Mouse (Mus musculus) adipocyte (in vitro differentiated cells): ENCODE results near the gene Oscar.

Experiments
- DNase-seq: peaks from one replicate; pipeline ENCODE4 v3.0.0-alpha.2; 2016; ENCODE audit warnings: low spot score

Gene Oscar

GRCm38 (mm10) chr7:3616057-3616388 lies at the start of gene Oscar:
Gene Oscar (minus strand): TSS chr7:3616157.
- no peak for DNase-seq

GRCm38 (mm10) chr7:3665215-3666114 lies 49.5 kb upstream of the Oscar start, which contains the start of gene Leng1:
Gene Leng1 (minus strand): TSS chr7:3665840.
- peak; percentile 99 for DNase-seq

GRCm38 (mm10) chr7:3664524-3665214 lies 48.7 kb upstream of the Oscar start:
- DNase-seq = no peak

GRCm38 (mm10) chr7:3658578-3658977 lies 42.6 kb upstream of the Oscar start:
- DNase-seq = no peak

GRCm38 (mm10) chr7:3656966-3657365 lies 41.0 kb upstream of the Oscar start:
- no peak for DNase-seq

GRCm38 (mm10) chr7:3646641-3647040 lies 30.7 kb upstream of the Oscar start:
- no peak for DNase-seq

- no peak for DNase-seq
Observed at GRCm38 (mm10) chr7:3646188-3646587, 30.2 kb upstream of the Oscar start.

GRCm38 (mm10) chr7:3645488-3646025 lies 29.6 kb upstream of the Oscar start:
- DNase-seq = no peak

- peak; percentile 98 for DNase-seq
Observed at GRCm38 (mm10) chr7:3644672-3645487, 28.9 kb upstream of the Oscar start, which contains the start of gene Cnot3. Gene Cnot3 (plus strand): TSS chr7:3645268.

GRCm38 (mm10) chr7:3644348-3644671 lies 28.4 kb upstream of the Oscar start:
- DNase-seq = no peak

GRCm38 (mm10) chr7:3643843-3644242 lies 27.9 kb upstream of the Oscar start:
- no peak for DNase-seq

- DNase-seq = no peak
Observed at GRCm38 (mm10) chr7:3643412-3643811, 27.5 kb upstream of the Oscar start.

- DNase-seq = no peak
Observed at GRCm38 (mm10) chr7:3630478-3630815, 14.5 kb upstream of the Oscar start.

- DNase-seq = peak; percentile 93
Observed at GRCm38 (mm10) chr7:3629543-3630477, 13.9 kb upstream of the Oscar start, which contains the start of the genes Tfpt and Prpf31. Gene Tfpt (minus strand): TSS chr7:3629929. Gene Prpf31 (plus strand): TSS chr7:3629985.

- no peak for DNase-seq
Observed at GRCm38 (mm10) chr7:3629030-3629429, 13.1 kb upstream of the Oscar start.

GRCm38 (mm10) chr7:3617242-3617995 lies 1.5 kb upstream of the Oscar start, which contains the start of gene Ndufa3:
Gene Ndufa3 (plus strand): TSS chr7:3617373.
- peak; percentile 87 for DNase-seq

- no peak for DNase-seq
Observed at GRCm38 (mm10) chr7:3616389-3617241, 658 bp upstream of the Oscar start.

GRCm38 (mm10) chr7:3614021-3614420 lies 1.9 kb downstream of the Oscar start:
- DNase-seq = no peak

GRCm38 (mm10) chr7:3611006-3611405 lies 5.0 kb downstream of the Oscar start:
- DNase-seq = no peak
